Mouse (Mus musculus): Measurements from ENCODE around the gene Insr. TPM values are rescaled to one million over a fixed set of nuclear protein-coding genes. Genes with fewer than 3 reads are reported as not detected.

Insr gene
- total and polyA plus RNA-seq, 3 experiments, result 2.1 to 4.6 (median 3.0) TPM

GRCm38 (mm10) chr8:3247129-3247528 lies 32.3 kb downstream of the Insr start:
- in situ Hi-C loops (cut with MboI; ENCODE audit: low pct_ligation_motif_present, low pct_unique_long_range_greater_than_20kb, low sequenced_read_pairs) (no loop called here), dilution Hi-C loops (cut with MboI; ENCODE audit: extremely low pct_ligation_motif_present, extremely low pct_unique_long_range_greater_than_20kb, low sequenced_read_pairs) (no loop called here)
- no peak overlapping the region for H3K9ac ChIP-seq (ENCODE audit: insufficient read depth, low read depth)
- no peak overlapping the region for H3K4me3 ChIP-seq (replicated peaks in 1 of 3; ENCODE audit: low read depth in 2 of 3, low read length in 2 of 3, poor library complexity in 1 of 3)
- no peak for TF ChIP-seq GABPA (IDR thresholded peaks at IDR 0.05; ENCODE audit: insufficient replicate concordance, low read depth, low read length)
- TF ChIP-seq MAX (IDR thresholded peaks at IDR 0.05; ENCODE audit: low read length), result no peak
- TF ChIP-seq USF1 (IDR thresholded peaks at IDR 0.05; ENCODE audit: low read depth, low read length), result no peak
- TF ChIP-seq TCF12 (IDR thresholded peaks at IDR 0.05; ENCODE audit: low read depth, low read length), result peak; percentile 61; the same call in 1 of the 2 replicates
- TF ChIP-seq CHD2 (IDR thresholded peaks at IDR 0.05; ENCODE audit: low read length), result no peak
- TF ChIP-seq ETS1 (conservative IDR thresholded peaks at IDR 0.05; ENCODE audit: low read depth, low read length), result peak; percentile 96
- no peak for TF ChIP-seq JUND (conservative IDR thresholded peaks at IDR 0.05; ENCODE audit: low read depth, low read length)
- no peak for TF ChIP-seq ZKSCAN1 (IDR thresholded peaks at IDR 0.05; ENCODE audit: borderline replicate concordance, low read depth, low read length)
- TF ChIP-seq ELF1 (IDR thresholded peaks at IDR 0.05; ENCODE audit: low read depth, low read length), result no peak
- peak; percentile 93 for TF ChIP-seq BHLHE40 (IDR thresholded peaks at IDR 0.05; ENCODE audit: low read depth, low read length)
- no peak for TF ChIP-seq POLR2A (IDR thresholded peaks at IDR 0.05; ENCODE audit: low read depth, low read length)
- no peak for TF ChIP-seq RAD21 (IDR thresholded peaks at IDR 0.05; ENCODE audit: low read depth, low read length)
- TF ChIP-seq PAX5 (IDR thresholded peaks at IDR 0.05; ENCODE audit: low read length), result no peak
- TF ChIP-seq ZNF384 (IDR thresholded peaks at IDR 0.05; ENCODE audit: low read depth, low read length), result no peak
- no peak for TF ChIP-seq JUN (IDR thresholded peaks at IDR 0.05; ENCODE audit: insufficient read depth, low read depth, low read length)
- no peak for TF ChIP-seq CTCF (conservative IDR thresholded peaks at IDR 0.05 in 1 of 2, IDR thresholded peaks at IDR 0.05 in 1 of 2; ENCODE audit: low read depth in 2 of 2, low read length in 2 of 2)
- no peak for TF ChIP-seq MXI1 (IDR thresholded peaks at IDR 0.05; ENCODE audit: low read depth, low read length)
- TF ChIP-seq RCOR1 (conservative IDR thresholded peaks at IDR 0.05; ENCODE audit: low read depth, low read length), result no peak
- no peak for TF ChIP-seq MYC (IDR thresholded peaks at IDR 0.05; ENCODE audit: low read depth, low read length)
- TF ChIP-seq KAT2A (IDR thresholded peaks at IDR 0.05; ENCODE audit: insufficient replicate concordance, low read length), result no peak
- peak; percentile 65 for TF ChIP-seq EP300 (IDR thresholded peaks at IDR 0.05; ENCODE audit: low read length)
- TF ChIP-seq NELFE (IDR thresholded peaks at IDR 0.05; ENCODE audit: low read depth, low read length), result no peak
- no peak for TF ChIP-seq HCFC1 (IDR thresholded peaks at IDR 0.05; ENCODE audit: low read depth, low read length)
- TF ChIP-seq SIN3A (IDR thresholded peaks at IDR 0.05; ENCODE audit: low read length), result no peak
- TF ChIP-seq MEF2A (IDR thresholded peaks at IDR 0.05; ENCODE audit: borderline replicate concordance, low read depth, low read length), result peak; percentile 93
- no peak for TF ChIP-seq SMC3 (IDR thresholded peaks at IDR 0.05; ENCODE audit: low read depth, low read length)
- 0 out of 2 replicates have a peak, but pooled peaks have one; percentile 32 for TF ChIP-seq MAFK (IDR thresholded peaks at IDR 0.05; ENCODE audit: insufficient replicate concordance, low read length)
- no peak for TF ChIP-seq MAZ (IDR thresholded peaks at IDR 0.05; ENCODE audit: low read depth, low read length)
- no peak for TF ChIP-seq ZC3H11A (IDR thresholded peaks at IDR 0.05; ENCODE audit: low read depth, low read length)
- no peak for TF ChIP-seq NRF1 (IDR thresholded peaks at IDR 0.05; ENCODE audit: low read depth, low read length)
- TF ChIP-seq POLR2AphosphoS2 (IDR thresholded peaks at IDR 0.05; ENCODE audit: low read depth, low read length), result no peak
- no peak for TF ChIP-seq TBP (conservative IDR thresholded peaks at IDR 0.05; ENCODE audit: low read depth, low read length)
- no peak for TF ChIP-seq ZMIZ1 (IDR thresholded peaks at IDR 0.05; ENCODE audit: low read depth, low read length)
- no peak for TF ChIP-seq USF2 (conservative IDR thresholded peaks at IDR 0.05; ENCODE audit: low read depth, low read length)
- no peak for TF ChIP-seq UBTF (IDR thresholded peaks at IDR 0.05; ENCODE audit: low read depth, low read length)
- TF ChIP-seq E2F4 (IDR thresholded peaks at IDR 0.05; ENCODE audit: insufficient replicate concordance, low read depth, low read length), result no peak
- no peak for TF ChIP-seq CHD1 (IDR thresholded peaks at IDR 0.05; ENCODE audit: low read depth, low read length)
- TF ChIP-seq IRF4 (IDR thresholded peaks at IDR 0.05; ENCODE audit: low read depth, low read length), result no peak
- DNase-seq (ENCODE audit: extremely low read depth), result peak; percentile 85
- peaks cover 0 to 83% of the 10 kb centered on the region in 2 experiments; a peak in 2 of 4 replicates for H3K4me1 ChIP-seq (ENCODE audit: control insufficient read depth in 1 of 2, insufficient read depth in 2 of 2)
- no peaks in the 10 kb centered on the region for H3K27me3 ChIP-seq (replicated peaks)
- H3K27ac ChIP-seq (ENCODE audit: insufficient read depth, low read depth), result no peak overlapping the region
- H3K9me3 ChIP-seq (replicated peaks; ENCODE audit: low read length), result peaks cover 10% of the 10 kb centered on the region
- no peaks in the 10 kb centered on the region for H3K79me2 ChIP-seq (replicated peaks; ENCODE audit: control insufficient read depth, extremely low read depth, insufficient read depth, poor library complexity, severe bottlenecking)
- peaks cover 0 to 22% of the 10 kb centered on the region in 2 experiments for H3K36me3 ChIP-seq (replicated peaks in 1 of 2; ENCODE audit: control insufficient read depth in 1 of 2, insufficient read depth in 1 of 2, low read length in 1 of 2)
- no peak overlapping the region for H3K4me2 ChIP-seq (ENCODE audit: insufficient read depth, low read depth, poor library complexity, severe bottlenecking)

All from CH12.LX (cell line).